Mouse (Mus musculus) duodenum, adult 2 months (tissue): ENCODE data around the gene Lrcol1. TPM values are rescaled to one million over a fixed set of nuclear protein-coding genes. Genes with fewer than 3 reads are reported as not detected.

Source experiments
- polyA plus RNA-seq: library from polyadenylated mRNA; depleted of rRNA; stranded (reverse); fragments of >200 nt; gene quantifications from 2 replicates; pipeline ENCODE4 v1.2.3, GENCODE M21; 2012; ENCODE audit warnings: low replicate concordance; rRNA removed

Lrcol1 gene
- not detected in 2 replicates for polyA plus RNA-seq

DNA sequence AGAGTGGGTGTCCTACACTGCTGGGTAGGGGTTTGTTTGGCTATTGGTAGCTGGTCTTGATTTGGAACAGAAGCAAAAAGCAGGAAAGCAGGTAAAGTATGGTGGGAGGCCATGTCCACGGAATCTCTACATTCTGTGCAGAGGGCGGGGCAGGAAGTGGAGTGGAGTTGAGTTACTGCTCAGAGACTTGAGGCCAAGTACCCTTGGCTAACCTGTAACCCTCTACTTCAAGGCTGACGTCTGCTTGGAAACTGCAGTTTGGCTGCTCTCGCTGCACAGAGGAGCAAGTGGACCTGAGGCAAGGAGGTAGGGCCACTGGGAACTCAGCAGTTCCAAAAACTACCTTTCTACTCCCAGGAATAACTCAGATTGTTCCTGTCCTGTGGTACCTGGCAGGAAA lies at the start of gene Lrcol1:
Lrcol1 (plus strand) TSS at position 207 of the 400 bp plus-strand sequence.

GRCm38 (mm10) chr5:110342648-110343284 lies 1.8 kb upstream of the Lrcol1 start, which contains the start of gene P2rx2:
Gene P2rx2, minus strand, starts transcription at chr5:110343212.

Other genes starting within 250 kb of the Lrcol1 start
- 0.27 and 0.34 TPM in 2 replicates for gene Plcxd1, start 244.8 kb upstream of the Lrcol1 start, polyA plus RNA-seq
- gene Gtpbp6, start 236.5 kb upstream of the Lrcol1 start, polyA plus RNA-seq, result 67.5 and 106 TPM in 2 replicates
- 0.13 TPM in 1 of 2 replicates, not detected in the other for gene Zfp605, start 234.6 kb upstream of the Lrcol1 start, polyA plus RNA-seq
- gene Chfr, start 208.9 kb upstream of the Lrcol1 start, polyA plus RNA-seq, result 40.4 and 58.4 TPM in 2 replicates
- 1.9 and 4.2 TPM in 2 replicates for gene Golga3, start 168.0 kb upstream of the Lrcol1 start, polyA plus RNA-seq
- gene Ankle2, start 113.7 kb upstream of the Lrcol1 start, polyA plus RNA-seq, result 3.4 and 3.5 TPM in 2 replicates
- 7.1 and 11.3 TPM in 2 replicates for gene Pgam5, start 74.8 kb upstream of the Lrcol1 start, polyA plus RNA-seq
- gene Pxmp2, start 58.5 kb upstream of the Lrcol1 start, polyA plus RNA-seq, result 8.1 and 8.5 TPM in 2 replicates
- gene Pole, start 58.4 kb upstream of the Lrcol1 start, polyA plus RNA-seq, result 2.5 and 4.8 TPM in 2 replicates
- 1.9 and 4.0 TPM in 2 replicates for gene P2rx2, start 1.5 kb upstream of the Lrcol1 start, polyA plus RNA-seq
- 120 and 170 TPM in 2 replicates for gene Fbrsl1, start 103.8 kb downstream of the Lrcol1 start, polyA plus RNA-seq
- 0.09 and 0.23 TPM in 2 replicates for gene Galnt9, start 199.6 kb downstream of the Lrcol1 start, polyA plus RNA-seq